Mouse (Mus musculus): Measurements from ENCODE around the gene Tspan14.

The Tspan14 gene

DNA sequence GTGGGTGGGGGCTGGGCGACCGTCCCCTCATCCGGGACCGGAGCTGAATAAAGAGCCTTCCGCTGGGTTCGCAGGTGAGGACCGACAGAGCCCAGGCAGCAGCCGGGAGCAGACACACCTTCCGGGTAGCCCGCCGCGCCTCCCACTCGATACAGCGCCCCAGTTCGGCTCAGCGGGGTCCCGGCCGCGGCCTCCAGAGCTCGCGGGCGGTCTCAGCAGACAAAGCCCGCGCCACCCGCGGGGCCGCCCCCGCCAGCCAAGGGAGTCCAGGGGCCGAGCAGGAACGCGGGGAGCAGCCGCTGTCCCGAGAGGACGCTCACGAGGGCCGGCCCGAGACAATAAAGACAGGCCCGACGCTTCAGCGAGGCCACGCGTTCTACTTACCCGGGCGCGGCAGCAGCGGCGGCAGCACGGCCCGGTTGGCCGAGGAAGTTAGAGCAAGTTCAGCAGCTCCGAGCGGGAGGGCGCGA lies at the start of gene Tspan14:
TSS of gene Tspan14 (minus strand) at position 416 of the 470 bp plus-strand sequence.
- no peak for DNase-seq (ENCODE audit: low read depth)

- DNase-seq (ENCODE audit: low read depth): no peak
Observed at GRCm38 (mm10) chr14:41014701-41015240, 48.2 kb upstream of the Tspan14 start.

DNA sequence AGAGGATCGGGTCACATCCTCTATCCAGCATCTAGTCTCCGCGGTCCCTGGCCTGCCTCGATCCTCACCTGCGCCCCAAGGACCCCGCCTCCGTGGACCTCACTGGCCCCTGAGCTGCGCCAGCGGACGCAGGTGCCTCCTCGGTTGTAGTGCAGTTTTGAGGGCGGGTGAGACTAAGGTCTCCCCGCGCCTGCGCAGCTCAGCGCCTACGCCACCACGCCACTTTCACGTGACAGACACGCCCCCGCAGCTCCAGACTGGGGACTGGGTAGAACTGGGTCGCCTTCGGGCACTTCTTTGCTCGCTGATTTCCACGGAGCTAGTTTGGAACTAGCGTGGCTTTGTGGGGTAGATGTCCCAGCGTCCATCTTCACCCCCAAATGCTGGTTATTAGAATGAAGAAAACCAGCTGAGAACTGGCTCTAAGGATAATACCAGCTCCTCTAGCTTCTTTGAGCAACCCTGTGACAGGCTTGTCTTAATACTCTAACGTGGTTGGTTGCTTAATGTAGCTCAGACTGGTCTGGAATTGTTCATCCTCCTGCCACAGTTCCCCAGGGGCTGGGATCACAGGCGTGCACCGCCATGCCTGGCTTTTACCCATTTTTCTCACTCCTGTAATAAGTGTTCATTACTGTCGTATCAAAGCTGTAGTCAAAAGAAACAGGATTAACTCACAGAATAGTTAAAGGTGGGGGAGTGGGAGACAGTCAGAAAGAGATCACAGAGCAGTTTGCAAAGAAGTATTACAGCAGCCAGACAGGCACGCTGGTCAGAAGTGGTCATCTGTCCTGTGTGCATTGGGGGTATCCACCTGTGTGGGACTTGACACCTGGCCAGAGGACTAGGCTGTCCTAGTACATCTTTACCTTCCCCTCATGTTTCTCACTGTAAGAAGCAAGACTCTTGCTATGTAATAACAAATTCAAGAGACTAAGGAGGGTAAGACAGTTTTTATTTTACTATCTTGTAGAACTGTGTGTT lies 47.3 kb upstream of the Tspan14 start, which contains the start of gene Fam213a:
TSS of gene Fam213a (minus strand) at position 159 of the 984 bp plus-strand sequence.
- peak; percentile 74 for DNase-seq (ENCODE audit: low read depth)

DNA sequence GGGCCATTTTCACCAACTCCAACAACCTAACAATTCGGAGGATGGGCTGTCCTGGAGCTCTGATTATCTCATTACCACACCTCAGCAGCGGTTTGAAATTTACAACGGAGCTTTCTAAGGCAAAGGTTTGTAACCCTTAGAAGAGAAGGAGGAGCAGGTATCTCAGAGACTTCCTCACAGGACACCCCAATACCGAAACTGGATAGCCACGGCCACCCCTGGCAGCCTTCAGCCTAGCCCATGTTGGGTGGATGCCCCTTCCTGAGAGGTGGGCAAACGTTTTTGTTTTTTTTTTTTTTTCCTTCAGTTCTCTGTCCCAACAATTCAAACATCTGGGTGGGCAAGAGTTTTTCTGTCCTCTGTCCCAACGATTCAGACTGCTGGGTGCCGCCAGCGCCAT lies 46.5 kb upstream of the Tspan14 start:
- no peak for DNase-seq (ENCODE audit: low read depth)

DNA sequence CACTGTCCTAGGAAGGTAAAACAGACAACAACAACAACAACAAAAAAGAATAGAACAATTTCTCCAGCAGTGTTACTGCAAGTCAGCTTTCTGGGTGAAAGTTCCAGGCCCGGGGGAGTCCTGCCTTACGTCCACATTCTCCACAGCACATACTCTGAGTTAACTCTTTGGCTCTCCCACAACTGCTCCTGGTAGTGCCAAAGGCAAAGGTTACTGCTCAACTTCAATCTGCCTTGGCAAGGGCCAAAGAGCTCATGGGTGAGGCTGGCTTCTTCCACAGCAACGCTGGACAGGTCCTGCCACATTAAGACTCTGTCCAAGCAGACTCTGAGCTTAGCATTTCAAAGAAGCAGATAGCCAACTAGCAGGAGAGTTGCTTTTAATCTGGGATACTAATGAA lies 45.3 kb upstream of the Tspan14 start:
- DNase-seq (ENCODE audit: low read depth): no peak

DNA sequence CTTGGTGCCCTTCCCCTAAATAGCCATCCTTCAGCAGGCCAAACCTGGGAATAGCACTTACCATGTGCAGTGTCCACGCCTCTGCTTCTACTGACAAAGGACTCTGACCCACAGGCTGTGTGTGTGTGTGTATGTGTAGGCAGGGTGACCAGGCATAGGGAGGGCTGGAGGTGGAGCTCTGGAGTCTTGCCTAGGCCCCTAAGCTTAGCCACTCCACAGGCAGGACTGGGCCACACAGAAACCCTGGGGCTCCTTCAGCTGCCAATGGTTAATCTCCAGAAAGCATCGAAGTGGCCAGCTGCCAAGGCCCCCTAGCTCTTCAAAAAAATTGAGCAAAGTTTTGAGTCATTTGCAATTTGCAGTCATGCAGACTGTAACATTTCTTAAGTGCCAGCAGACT lies 41.5 kb upstream of the Tspan14 start:
- DNase-seq (ENCODE audit: low read depth): no peak

GRCm38 (mm10) chr14:41007641-41008040 lies 41.0 kb upstream of the Tspan14 start:
- DNase-seq (ENCODE audit: low read depth): no peak

DNA sequence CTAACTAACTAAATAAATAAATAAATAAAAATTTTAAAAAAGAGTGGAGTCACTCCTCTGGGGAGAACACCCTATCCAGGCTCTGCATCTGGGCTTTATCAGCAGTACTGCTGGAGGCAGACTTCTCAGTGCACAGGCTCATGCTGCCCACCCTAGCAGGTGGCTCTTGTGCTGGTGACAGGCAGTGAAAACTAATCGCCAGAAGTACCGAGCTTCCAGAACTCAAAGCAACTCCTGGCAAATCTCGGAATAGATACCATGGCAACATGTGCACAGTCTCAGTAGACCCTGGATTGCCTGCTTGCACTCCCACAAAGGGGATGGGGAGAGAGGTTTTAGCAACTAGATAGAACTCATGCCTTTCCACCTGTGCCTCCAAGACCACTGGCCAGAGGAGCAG lies 40.3 kb upstream of the Tspan14 start:
- DNase-seq (ENCODE audit: low read depth): no peak

DNA sequence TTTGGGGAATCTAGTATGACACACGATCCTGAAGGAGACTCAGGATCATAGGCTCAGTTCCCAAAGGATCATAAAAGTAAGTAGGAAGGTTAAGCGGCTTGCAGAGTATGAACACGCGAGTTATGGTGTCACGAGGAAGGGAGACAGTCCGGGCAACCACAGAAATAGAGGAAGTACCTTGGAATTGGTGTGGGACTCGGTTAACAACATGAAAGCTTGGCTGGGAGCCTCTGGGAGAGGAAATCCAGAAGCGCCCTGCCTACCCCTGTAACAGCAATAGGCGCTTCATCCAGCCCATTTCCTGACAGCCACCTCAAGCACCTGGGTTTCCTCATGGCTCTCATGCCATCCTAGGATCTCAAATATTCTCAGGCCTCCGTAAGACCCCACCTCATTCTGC lies 39.7 kb upstream of the Tspan14 start:
- no peak for DNase-seq (ENCODE audit: low read depth)

DNA sequence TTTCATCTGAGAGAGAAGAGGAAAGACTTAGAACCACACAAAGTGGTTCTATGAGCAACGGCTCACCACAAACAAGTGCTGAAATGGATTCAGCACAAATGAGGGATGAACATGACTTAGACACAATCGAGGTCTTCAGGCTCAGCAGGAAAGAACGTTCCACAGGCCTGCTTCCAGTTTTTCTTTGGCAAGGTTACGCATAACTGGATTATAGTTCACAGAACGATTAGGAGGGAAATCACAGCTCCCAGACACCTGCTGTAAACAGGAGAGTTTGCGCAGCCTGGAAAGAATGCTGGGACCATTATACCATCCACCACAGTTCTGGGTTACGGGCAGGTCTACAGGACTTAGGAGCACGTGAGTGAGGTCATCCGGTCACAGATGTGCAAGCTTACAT lies 39.1 kb upstream of the Tspan14 start:
- DNase-seq (ENCODE audit: low read depth): no peak

GRCm38 (mm10) chr14:41004201-41005141 lies 37.9 kb upstream of the Tspan14 start:
- DNase-seq (ENCODE audit: low read depth): no peak

GRCm38 (mm10) chr14:41001576-41001975 lies 35.0 kb upstream of the Tspan14 start:
- DNase-seq (ENCODE audit: low read depth): no peak

DNA sequence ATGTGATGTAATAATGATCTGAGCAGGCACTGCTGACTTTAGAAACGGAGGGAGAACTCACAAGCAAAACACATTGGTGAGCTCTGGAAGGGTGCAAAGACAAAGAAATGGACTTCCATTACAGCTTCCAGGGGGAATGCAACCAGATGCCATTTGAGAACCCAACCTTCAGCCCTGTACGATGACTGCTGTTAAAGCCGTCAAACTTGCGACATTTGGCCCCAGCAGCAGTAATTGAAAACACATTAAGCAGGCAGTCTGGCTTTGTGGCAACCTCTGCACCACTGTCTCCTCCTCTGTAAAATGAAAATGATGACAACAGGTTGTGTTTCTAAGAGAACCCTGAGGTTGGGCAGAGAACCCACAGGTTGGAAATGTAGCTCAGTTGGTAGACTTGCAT lies 34.2 kb upstream of the Tspan14 start:
- no peak for DNase-seq (ENCODE audit: low read depth)

DNA sequence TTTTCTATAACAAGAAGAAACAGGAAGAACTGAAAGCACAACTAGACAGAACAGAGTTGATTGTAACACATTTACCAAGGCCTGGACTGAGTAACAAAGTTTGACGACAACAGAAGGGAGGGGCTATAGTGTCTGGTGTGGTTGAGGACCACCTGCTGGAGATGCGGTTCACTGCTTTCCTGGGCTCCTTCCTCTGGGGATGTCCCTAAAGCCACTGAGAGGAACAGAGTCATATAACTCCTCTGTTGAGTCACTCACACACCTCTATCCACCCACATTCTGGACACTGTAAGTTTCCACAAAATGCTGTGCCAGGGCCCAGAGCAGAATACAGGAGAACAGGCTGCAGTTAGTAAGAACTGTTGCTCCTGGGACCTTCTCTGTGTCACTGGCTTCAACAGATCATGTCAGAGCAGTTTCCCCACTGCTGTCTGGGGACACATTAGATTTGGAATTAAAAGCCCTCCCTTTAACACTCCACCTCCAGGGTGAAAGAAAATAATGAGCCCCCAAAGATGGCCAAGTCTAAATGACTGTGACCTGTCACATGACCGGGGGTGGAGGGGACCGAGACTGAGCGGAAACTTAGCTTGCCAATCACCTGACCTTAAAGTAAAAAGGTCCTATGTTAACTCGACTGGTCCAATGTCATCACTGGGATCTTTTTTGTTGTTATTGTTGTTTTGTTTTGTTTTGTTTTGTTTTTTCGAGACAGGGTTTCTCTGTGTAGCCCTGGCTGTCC lies 33.5 kb upstream of the Tspan14 start:
- DNase-seq (ENCODE audit: low read depth): no peak

- no peak for DNase-seq (ENCODE audit: low read depth)
Observed at GRCm38 (mm10) chr14:40996171-40996570, 29.6 kb upstream of the Tspan14 start.

DNA sequence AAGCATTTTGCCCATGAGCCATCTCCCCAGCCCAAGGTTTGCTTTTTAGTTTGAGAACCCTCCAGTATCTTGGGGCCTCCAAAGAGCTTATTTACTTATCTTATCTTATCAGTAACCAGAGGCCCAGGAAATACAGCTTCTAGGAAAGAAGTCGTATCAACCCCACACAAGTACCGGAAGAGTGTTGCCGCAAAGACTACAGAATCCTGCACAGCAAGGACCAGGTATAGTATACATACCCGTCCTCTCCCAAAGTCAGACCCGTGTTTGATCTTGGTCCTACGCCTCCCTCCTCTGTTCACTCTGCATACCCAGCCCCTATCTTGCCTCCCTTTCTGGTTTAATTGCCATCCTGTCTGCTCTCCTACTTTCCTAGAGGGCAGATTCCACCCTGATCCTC lies 25.9 kb upstream of the Tspan14 start:
- DNase-seq (ENCODE audit: low read depth): no peak

DNA sequence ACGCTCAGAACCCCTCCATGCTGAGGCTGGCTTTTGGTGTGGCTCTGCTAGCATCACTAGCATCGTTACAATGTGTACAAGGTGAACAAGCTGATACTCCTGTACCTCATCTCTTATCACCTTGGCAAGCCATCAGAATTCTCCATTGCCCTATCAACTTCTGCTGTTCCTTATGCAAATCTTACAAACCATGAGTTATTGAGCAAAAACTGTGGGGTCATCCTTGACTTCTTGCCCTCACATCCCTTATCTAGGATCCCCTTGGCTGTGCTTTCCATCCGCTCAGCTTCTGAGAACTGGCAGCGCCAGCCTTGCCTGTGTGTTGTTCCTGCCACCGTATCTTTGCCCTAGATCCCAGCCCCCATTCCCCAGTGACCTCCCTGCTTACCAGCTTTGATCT lies 22.2 kb upstream of the Tspan14 start:
- DNase-seq (ENCODE audit: low read depth): no peak

DNA sequence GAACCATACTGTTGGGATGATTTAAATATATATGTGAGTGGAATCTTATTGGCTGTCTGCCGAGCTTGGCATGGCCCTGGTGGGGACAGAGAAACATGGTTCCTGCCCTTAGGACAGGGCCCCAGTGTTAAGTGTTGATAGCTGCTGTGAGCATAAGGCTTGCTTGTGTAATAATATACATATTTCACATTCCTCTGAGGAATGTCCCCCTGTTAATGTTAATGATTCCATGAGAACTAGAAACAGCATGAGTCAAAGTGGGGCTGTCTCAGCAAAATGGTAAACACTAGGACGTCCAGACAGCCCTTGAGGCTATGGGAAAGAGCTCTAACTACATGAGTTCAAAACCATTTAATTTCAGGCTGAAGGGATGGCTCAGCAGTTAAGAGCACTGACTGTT lies 20.6 kb upstream of the Tspan14 start:
- no peak for DNase-seq (ENCODE audit: low read depth)

- no peak for DNase-seq (ENCODE audit: low read depth)
Observed at GRCm38 (mm10) chr14:40985635-40986034, 19.0 kb upstream of the Tspan14 start.

DNA sequence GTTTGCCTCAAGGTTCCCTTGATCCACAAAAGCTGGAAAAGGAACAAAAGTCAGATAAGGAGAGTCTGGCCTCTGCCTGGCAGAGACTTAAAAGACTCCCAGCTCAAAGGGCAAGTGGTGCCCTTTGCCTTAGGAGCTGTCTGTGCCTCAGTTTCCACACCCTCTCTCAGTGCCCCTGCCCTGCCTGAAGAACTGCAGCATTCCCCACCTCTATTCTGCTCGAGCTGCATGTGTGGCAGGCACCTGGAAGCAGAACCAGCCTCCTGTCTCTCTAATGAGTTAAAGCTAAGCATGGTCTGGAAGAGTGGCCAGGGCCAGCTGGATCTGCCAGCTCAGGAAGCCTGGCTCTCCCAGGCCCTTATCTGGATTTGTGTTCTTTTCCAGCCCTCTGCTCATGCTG lies 13.1 kb upstream of the Tspan14 start:
- no peak for DNase-seq (ENCODE audit: low read depth)

DNA sequence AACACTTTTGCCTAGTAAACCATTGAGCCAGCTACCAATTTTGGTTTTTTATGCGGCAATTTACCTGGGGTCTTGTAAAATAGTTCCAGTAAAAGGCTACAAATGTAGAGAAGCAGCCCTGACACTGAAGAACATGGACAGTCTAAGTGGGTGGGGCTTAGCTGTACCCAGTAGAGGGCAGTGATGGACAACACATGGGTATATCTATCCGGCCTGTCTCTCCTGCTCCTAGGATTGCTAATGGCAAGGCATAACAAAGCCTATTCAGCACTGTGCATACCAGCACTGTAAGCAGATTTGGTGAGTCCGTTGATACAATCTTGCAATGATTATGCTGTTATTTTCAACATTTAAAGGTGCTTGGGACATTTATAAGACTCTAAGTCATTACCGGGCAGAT lies 12.4 kb upstream of the Tspan14 start:
- DNase-seq (ENCODE audit: low read depth): no peak

Data from c-Kit-positive CD71-negative TER-119-negative erythroid progenitor cells, embryonic 14.5 days (primary cell).